Mouse (Mus musculus) E14TG2a.4 (cell line): ENCODE measurements around the gene Eln.

Experiments
- H3K27me3 ChIP-seq: 2 replicates; pipeline ENCODE4 v1.6.1; 2014; ENCODE audit warnings: low read length, control low read depth; ENCODE audit not compliant: insufficient read depth
- H3K36me3 ChIP-seq: 2 replicates; pipeline ENCODE4 v1.6.1; 2014; ENCODE audit warnings: low read length, control low read depth; ENCODE audit not compliant: insufficient read depth
- H3K4me1 ChIP-seq: replicated peaks from 2 replicates; pipeline ENCODE4 v1.6.1; 2014; ENCODE audit warnings: low read depth, low read length, control low read depth
- H3K4me3 ChIP-seq: replicated peaks from 2 replicates; pipeline ENCODE4 v1.5.1; 2014; ENCODE audit warnings: mild to moderate bottlenecking, low read length
- H3K9me3 ChIP-seq: 2 replicates; pipeline ENCODE4 v1.6.1; 2014; ENCODE audit warnings: low read length, control low read depth
- CTCF ChIP-seq: conservative IDR thresholded peaks from 2 replicates; pipeline ENCODE4 v1.5.1; 2014; ENCODE audit warnings: low read length
- NANOG ChIP-seq: IDR thresholded peaks from 2 replicates; pipeline ENCODE4 v1.6.1; 2014; ENCODE audit warnings: borderline replicate concordance, low read length, mixed read lengths
- POU5F1 ChIP-seq: IDR thresholded peaks from 2 replicates; pipeline ENCODE4 v1.6.1; 2014; ENCODE audit warnings: low read length, borderline replicate concordance

Eln gene

DNA sequence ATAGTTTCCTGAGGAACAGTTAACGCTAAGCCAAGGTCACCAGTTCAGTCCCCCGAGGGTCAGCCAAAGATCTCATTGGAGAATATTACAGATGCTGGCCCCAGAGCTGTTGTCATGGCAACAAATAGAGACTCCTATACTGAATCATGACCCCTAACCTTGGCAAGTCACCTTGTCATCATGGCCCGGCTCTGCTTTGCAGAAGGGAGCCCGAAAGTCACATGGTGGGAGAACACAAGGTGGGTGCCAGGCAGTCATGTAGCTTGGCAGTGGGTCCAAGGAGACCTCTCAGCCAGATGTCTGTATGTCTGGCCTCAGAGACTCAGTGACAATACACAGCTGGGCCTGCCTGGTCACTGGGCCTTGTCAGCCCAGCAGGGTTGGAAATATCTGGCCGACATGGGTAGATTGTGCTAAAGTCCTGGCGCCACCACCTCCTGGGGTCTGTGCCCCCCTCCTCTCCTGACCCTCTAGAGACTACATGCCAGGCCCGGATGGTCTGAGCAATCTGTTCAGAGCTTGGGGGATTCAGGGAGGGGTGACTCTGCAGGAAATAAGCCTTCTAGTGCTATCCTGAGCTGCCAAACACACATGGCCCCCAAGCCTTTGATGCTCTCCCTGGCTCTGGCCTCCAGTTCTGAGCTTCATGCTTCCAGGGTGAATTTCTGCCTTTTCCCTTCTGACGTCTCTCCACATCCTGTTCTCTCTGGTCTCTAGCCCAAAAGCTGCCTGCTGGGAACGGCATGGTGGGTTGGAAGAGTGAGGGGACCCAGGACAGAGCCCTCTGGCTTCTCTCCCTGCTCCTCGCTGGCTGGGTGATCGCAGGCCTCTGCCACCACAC, 6.4 kb downstream of the Eln start:
- peaks cover 36% of the 10 kb centered on the region for H3K4me1 ChIP-seq
- H3K9me3 ChIP-seq, result no peaks in the 10 kb centered on the region
- H3K27me3 ChIP-seq, result peaks cover 51% of the 10 kb centered on the region
- H3K4me3 ChIP-seq, result no peak overlapping the region
- no peak for TF ChIP-seq POU5F1
- TF ChIP-seq NANOG, result no peak
- TF ChIP-seq CTCF, result no peak
- H3K36me3 ChIP-seq, result no peaks in the 10 kb centered on the region

DNA sequence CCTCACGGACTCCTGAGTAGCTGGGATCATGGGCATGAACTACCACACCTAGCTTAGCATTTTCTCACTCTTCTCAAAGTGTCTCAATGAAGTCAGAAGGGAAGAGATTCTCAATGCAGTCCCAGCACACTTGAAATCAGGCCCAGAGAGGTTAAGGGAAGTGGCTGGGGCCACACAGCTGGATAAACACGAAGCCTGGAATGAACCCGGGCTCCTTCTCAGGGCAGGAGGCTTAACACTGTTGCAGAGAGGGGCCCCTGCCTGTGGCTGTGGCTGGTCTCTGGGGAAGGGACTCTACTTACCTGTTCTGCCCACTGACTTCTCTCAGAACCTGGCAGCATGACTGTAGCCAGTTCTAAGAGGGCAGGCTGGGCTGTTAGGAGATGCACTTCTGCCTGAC, 7.2 kb downstream of the Eln start:
- H3K4me3 ChIP-seq, result no peak overlapping the region
- H3K4me1 ChIP-seq, result peaks cover 34% of the 10 kb centered on the region
- TF ChIP-seq NANOG, result no peak
- no peak for TF ChIP-seq POU5F1
- TF ChIP-seq CTCF, result no peak
- no peaks in the 10 kb centered on the region for H3K36me3 ChIP-seq
- H3K27me3 ChIP-seq, result peaks cover 43% of the 10 kb centered on the region
- H3K9me3 ChIP-seq, result 0 out of 2 replicates have a peak, but pooled peaks cover 3% of the 10 kb centered on the region

DNA sequence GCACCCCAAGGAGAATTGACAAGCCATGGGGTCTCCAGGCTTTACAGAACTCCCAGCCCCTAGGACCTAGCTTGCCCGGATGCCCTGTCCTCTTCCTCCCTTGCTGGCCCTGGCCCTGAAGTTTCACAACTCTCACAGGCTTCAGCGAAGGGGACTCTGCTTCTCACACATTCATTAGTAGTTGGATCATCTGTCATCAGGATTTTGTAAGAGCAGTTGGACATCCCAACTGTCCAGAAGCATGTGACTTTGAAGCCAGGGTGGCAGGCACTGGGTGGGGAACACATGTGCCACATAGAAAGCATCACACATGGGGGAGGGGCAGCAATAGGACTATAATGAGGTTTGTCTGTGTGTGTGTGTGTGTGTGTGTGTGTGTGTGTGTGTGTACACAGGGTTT, 12.2 kb downstream of the Eln start:
- Histone ChIP-seq H3K4me3 (no peak overlapping the region), H3K36me3 (no peaks in the 10 kb centered on the region), H3K27me3 (peaks cover 12% of the 10 kb centered on the region), H3K9me3 (0 out of 2 replicates have a peak, but pooled peaks cover 3% of the 10 kb centered on the region), H3K4me1 (peaks cover 11% of the 10 kb centered on the region)
- TF ChIP-seq CTCF (no peak), POU5F1 (no peak), NANOG (no peak)

DNA sequence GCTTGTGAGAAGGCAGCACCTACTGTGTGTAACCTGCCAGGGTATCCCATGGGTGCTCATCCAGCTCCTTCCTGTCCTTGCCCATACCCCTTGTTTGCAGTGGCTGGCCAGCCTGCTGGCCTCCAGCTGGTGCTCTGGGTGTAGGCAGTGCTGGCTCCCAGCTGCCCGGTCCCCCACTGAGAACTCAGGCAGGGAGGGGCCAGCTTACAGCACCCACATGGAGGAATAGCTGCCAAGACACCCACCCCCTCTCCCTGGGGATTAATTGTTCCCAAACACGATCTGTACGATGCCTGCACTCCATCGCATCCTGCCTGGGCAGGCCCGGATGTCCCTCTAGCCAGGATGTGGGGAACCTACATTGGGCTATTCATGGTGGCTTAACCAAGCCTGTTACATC, 13.1 kb downstream of the Eln start:
- H3K4me3 ChIP-seq, result no peak overlapping the region
- TF ChIP-seq CTCF (no peak), NANOG (no peak), POU5F1 (no peak)
- peaks cover 11% of the 10 kb centered on the region for H3K4me1 ChIP-seq
- H3K9me3 ChIP-seq, result 0 out of 2 replicates have a peak, but pooled peaks cover 3% of the 10 kb centered on the region
- peaks cover 12% of the 10 kb centered on the region for H3K27me3 ChIP-seq
- H3K36me3 ChIP-seq, result no peaks in the 10 kb centered on the region

DNA sequence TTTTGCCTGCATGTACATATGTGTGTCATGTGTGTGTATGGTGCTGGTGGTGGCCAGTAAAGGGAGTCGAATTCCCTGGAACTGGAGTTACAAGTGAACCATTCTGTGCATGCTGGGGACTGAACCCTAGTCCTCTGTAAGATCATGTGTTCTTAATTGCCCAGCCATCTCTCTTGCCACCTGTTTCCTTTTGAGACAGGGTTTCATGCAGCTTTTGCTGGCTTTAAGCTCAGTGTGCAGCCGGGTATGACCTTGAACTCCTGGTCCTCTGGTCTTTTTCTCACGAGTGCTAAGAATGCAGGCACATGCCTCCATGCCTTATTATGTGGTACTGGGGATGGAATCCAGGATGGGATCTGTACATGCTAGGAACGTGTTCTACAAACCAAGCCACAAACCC, 13.9 kb downstream of the Eln start:
- peaks cover 15% of the 10 kb centered on the region for H3K27me3 ChIP-seq
- peaks cover 19% of the 10 kb centered on the region for H3K4me1 ChIP-seq
- no peak overlapping the region for H3K4me3 ChIP-seq
- H3K9me3 ChIP-seq, result 0 out of 2 replicates have a peak, but pooled peaks cover 3% of the 10 kb centered on the region
- TF ChIP-seq NANOG (no peak), CTCF (no peak), POU5F1 (no peak)
- no peaks in the 10 kb centered on the region for H3K36me3 ChIP-seq

DNA sequence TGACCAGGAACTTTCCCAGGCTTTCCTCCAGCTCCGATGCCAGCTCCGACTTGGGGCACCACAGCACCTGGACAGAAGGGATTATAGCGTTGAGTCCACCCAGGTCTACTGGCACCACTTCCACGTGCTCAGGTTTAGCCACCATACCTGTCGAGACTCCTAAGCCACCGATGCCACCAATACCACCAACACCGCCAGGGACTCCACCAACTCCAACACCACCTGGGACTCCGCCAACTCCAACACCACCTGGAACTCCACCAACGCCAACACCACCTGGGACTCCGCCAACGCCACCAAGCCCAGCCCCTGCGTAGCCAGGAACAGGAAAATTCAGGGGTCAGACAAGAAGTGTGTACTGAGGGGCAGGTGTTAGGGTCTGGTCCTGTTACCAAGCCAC, 18.0 kb downstream of the Eln start:
- no peaks in the 10 kb centered on the region for H3K9me3 ChIP-seq
- no peak overlapping the region for H3K4me3 ChIP-seq
- no peaks in the 10 kb centered on the region for H3K36me3 ChIP-seq
- peaks cover 18% of the 10 kb centered on the region for H3K27me3 ChIP-seq
- TF ChIP-seq CTCF, result no peak
- no peak for TF ChIP-seq NANOG
- TF ChIP-seq POU5F1, result no peak
- H3K4me1 ChIP-seq, result peaks cover 33% of the 10 kb centered on the region

DNA sequence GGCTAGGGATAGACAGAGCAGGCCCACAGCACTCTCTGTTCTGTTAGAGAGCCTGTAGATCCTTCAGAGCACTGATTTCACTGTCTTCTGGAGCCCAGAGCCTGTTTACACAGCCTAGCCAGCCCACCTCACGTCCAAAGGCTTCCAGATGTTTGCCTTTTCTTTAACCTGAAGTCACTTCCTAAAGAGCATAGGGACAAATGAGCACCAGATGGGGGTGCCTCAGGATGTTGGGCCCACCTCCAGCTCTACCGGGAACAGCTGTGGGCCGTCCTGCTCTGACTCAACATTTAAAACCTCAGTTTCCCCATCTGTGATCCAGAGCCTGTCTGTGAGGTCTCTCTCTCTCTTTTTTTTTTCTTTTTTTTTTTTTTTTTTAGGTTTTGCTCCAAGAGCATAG, 18.6 kb downstream of the Eln start:
- Histone ChIP-seq H3K36me3 (no peaks in the 10 kb centered on the region), H3K4me1 (peaks cover 33% of the 10 kb centered on the region), H3K27me3 (peaks cover 18% of the 10 kb centered on the region), H3K4me3 (no peak overlapping the region), H3K9me3 (no peaks in the 10 kb centered on the region)
- TF ChIP-seq NANOG (no peak), CTCF (no peak), POU5F1 (no peak)

DNA sequence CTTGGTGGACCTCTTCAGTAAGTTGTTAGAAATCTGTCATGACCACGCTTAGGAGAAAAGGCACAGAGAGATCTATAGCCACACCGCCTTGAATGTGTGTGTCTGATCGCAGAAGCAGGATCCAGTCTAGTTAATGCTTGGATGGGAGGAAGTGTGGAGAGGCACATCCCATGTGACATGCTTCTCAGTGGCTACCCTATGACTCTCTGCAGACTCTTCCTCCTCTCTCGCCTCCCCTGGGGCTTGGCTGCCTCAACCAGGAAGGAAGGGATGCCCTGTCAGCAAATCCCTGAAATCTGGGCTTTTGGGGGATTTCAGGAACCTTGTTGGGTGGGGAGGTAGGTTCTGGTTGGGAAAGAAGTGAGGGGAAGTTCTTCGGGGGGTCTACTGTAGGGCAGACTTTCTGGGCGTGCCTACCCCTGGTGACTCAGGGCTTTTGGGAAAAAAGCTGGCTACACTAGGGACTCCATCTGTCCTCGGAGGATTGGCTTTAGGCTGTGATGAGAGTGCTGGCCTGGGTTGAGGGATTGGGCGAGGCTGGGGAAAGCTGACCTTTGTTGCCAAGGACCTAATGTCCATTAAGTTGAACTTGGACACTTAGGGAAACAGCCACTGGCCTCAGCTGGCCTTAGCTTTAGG, 20.0 kb downstream of the Eln start:
- TF ChIP-seq CTCF (no peak), NANOG (no peak), POU5F1 (no peak)

More for the DNA sequence above, 20.0 kb downstream of the Eln start:
- peaks cover 33% of the 10 kb centered on the region for H3K4me1 ChIP-seq
- no peaks in the 10 kb centered on the region for H3K36me3 ChIP-seq
- H3K4me3 ChIP-seq, result no peak overlapping the region
- no peaks in the 10 kb centered on the region for H3K9me3 ChIP-seq
- peaks cover 28% of the 10 kb centered on the region for H3K27me3 ChIP-seq
